Mouse (Mus musculus): ENCODE data around the gene Gm20481. TPM values are rescaled to one million over a fixed set of nuclear protein-coding genes. Genes with fewer than 3 reads are reported as not detected.
"Not testable (repeated sequence)": the region's sequence is repeated elsewhere in the genome, so short reads cannot be mapped to it uniquely, and the experiment has no call there.

Gm20481 gene
- total RNA-seq, 4 experiments from 2014 or later, result 0.73 TPM; not detected in 3

GRCm38 (mm10) chr17:35003022-35003838 is 33.5 kb downstream of the Gm20481 start:
- no peak for DNase-seq

GRCm38 (mm10) chr17:35004075-35004717 is 34.5 kb downstream of the Gm20481 start:
- DNase-seq, result no peak

GRCm38 (mm10) chr17:35005158-35005557 is 35.4 kb downstream of the Gm20481 start:
- DNase-seq, result no peak

GRCm38 (mm10) chr17:35005902-35006301 is 36.2 kb downstream of the Gm20481 start:
- not testable (repeated sequence) for DNase-seq

- DNase-seq, result no peak
These were observed 37.8 kb downstream of the Gm20481 start for GRCm38 (mm10) chr17:35007387-35007991.

- no peak for DNase-seq
These were observed 39.9 kb downstream of the Gm20481 start for GRCm38 (mm10) chr17:35009586-35009985.

- no peak for DNase-seq
These were observed 41.7 kb downstream of the Gm20481 start for GRCm38 (mm10) chr17:35011440-35011839.

GRCm38 (mm10) chr17:35012430-35012829 is 42.7 kb downstream of the Gm20481 start:
- DNase-seq, result no peak

GRCm38 (mm10) chr17:35013221-35013620 is 43.5 kb downstream of the Gm20481 start:
- no peak for DNase-seq

- DNase-seq, result no peak
These were observed 45.6 kb downstream of the Gm20481 start for GRCm38 (mm10) chr17:35015296-35015695.

GRCm38 (mm10) chr17:35016376-35016775 is 46.7 kb downstream of the Gm20481 start, which contains the start of gene Vwa7:
TSS of gene Vwa7 (plus strand) at chr17:35016579.
- DNase-seq, result no peak

- no peak for DNase-seq
These were observed 47.3 kb downstream of the Gm20481 start for GRCm38 (mm10) chr17:35016791-35017705.

- DNase-seq, result no peak
These were observed 48.0 kb downstream of the Gm20481 start for GRCm38 (mm10) chr17:35017706-35018030.

GRCm38 (mm10) chr17:35018171-35018570 is 48.5 kb downstream of the Gm20481 start:
- DNase-seq, result no peak

- DNase-seq, result no peak
These were observed 50.2 kb downstream of the Gm20481 start for GRCm38 (mm10) chr17:35019894-35020293.

GRCm38 (mm10) chr17:35020551-35020950 is 50.8 kb downstream of the Gm20481 start:
- DNase-seq, result no peak

GRCm38 (mm10) chr17:35021163-35021808 is 51.6 kb downstream of the Gm20481 start:
- DNase-seq, result peak; percentile 76
